Mouse (Mus musculus) lung, postnatal 0 days (tissue): Measurements from ENCODE around the gene Trp53i11.

Experiments
- CTCF ChIP-seq: IDR thresholded peaks from 2 replicates; pipeline ENCODE4 v1.5.1; 2016; ENCODE audit warnings: antibody characterized with exemption, mild to moderate bottlenecking
- EP300 ChIP-seq: IDR thresholded peaks from 2 replicates; pipeline ENCODE4 v1.6.1; 2016; ENCODE audit warnings: antibody characterized with exemption, mild to moderate bottlenecking, control low read depth

DNA sequence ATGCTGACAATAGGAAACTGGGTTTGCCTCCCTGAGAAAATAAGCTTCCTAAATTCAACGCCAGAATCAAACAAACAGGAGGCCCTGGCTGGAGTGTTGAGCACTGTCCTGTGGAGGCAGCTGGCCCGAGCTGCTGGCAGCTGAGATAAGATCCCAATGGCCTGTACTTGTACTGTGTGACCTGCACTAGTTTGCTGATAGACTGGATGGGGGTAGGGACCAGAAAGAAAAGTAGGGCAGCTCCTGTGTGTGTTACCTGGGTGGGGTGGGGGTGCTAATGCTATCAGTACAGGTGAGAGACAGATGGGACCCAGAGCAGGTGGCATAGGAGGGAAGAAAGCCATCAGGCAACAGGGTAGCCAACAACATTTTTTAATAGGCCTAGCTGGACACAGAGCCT, 37.3 kb upstream of the Trp53i11 start:
- no peak for TF ChIP-seq CTCF
- no peak for TF ChIP-seq EP300
